Mouse (Mus musculus) liver, adult 2 months (tissue): ENCODE data around the gene Sphk2.

ENCODE experiments used
- CTCF ChIP-seq: fragments of 200-500 bp; IDR thresholded peaks from 2 replicates; pipeline ENCODE4 v1.5.1; 2011; ENCODE audit warnings: low read depth, low read length, control low read depth
- POLR2A ChIP-seq: fragments of 200-500 bp; IDR thresholded peaks from 2 replicates; pipeline ENCODE4 v1.6.1; 2011; ENCODE audit warnings: low read length, control low read depth; ENCODE audit not compliant: insufficient read depth; ENCODE audit errors: extremely low read depth

GRCm38 (mm10) chr7:45701072-45701471, 16.7 kb downstream of the Sphk2 start:
- no peak for TF ChIP-seq POLR2A
- no peak for TF ChIP-seq CTCF
